8 mouse cellular contexts compared by ENCODE assay signal in genomic region chr10:40882831-40883643, GRCm38 (mm10). TPM values are rescaled to one million over a fixed set of nuclear protein-coding genes. Genes with fewer than 3 reads are reported as not detected.
DNase-seq lines count a peak whose midpoint lies in the region; ATAC-seq and TF ChIP-seq lines count a peak whose summit lies in the region.

Cdc40 (minus strand) TSS chr10:40883311.
Wasf1 (plus strand) TSS chr10:40883475.

- TF ChIP-seq POLR2A in testis, adult 2 months (IDR thresholded peaks at IDR 0.05; ENCODE audit: control insufficient read depth, low read depth, low read length): peak; percentile 86

- no peaks in the 10 kb centered on the region for H3K27me3 ChIP-seq in E14TG2a.4 (ENCODE audit: insufficient read depth, low read length)
- no peaks in the 10 kb centered on the region for H3K27me3 ChIP-seq in forebrain, embryonic 12.5 days
- H3K27me3 ChIP-seq in heart, postnatal 0 days (ENCODE audit: control insufficient read depth, insufficient read depth, low read length): no peaks in the 10 kb centered on the region
- H3K27me3 ChIP-seq in liver, embryonic 16.5 days (ENCODE audit: control insufficient read depth, insufficient read depth, low read depth, low read length): peaks cover 20% of the 10 kb centered on the region
- H3K27me3 ChIP-seq in neural tube, embryonic 13.5 days: no peaks in the 10 kb centered on the region
- no peaks in the 10 kb centered on the region for H3K27me3 ChIP-seq in testis, adult 2 months (ENCODE audit: control insufficient read depth, insufficient read depth, low read length)

- H3K4me3 ChIP-seq in E14TG2a.4 (replicated peaks; ENCODE audit: low read length): peak within 1 kb of the TSS; percentile 96
- H3K4me3 ChIP-seq in forebrain, embryonic 12.5 days (replicated peaks): peak within 1 kb of the TSS; percentile 95
- peak within 1 kb of the TSS; percentile 76 for H3K4me3 ChIP-seq in heart, postnatal 0 days (ENCODE audit: low read depth, low read length)
- peak within 1 kb of the TSS; percentile 70 for H3K4me3 ChIP-seq in liver, embryonic 16.5 days (ENCODE audit: low read depth, low read length)
- peak within 1 kb of the TSS; percentile 95 for H3K4me3 ChIP-seq in neural tube, embryonic 13.5 days
- H3K4me3 ChIP-seq in testis, adult 2 months (ENCODE audit: control insufficient read depth, low read depth, low read length): peak within 1 kb of the TSS; percentile 100

- peaks cover 11% of the 10 kb centered on the region; the same call in 1 of the 2 replicates for H3K36me3 ChIP-seq in E14TG2a.4 (ENCODE audit: insufficient read depth, low read length)
- H3K36me3 ChIP-seq in forebrain, embryonic 12.5 days (replicated peaks): no peaks in the 10 kb centered on the region
- H3K36me3 ChIP-seq in heart, postnatal 0 days (replicated peaks; ENCODE audit: control insufficient read depth, insufficient read depth, low read length): no peaks in the 10 kb centered on the region
- H3K36me3 ChIP-seq in liver, embryonic 16.5 days (ENCODE audit: control insufficient read depth, insufficient read depth): no peaks in the 10 kb centered on the region
- H3K36me3 ChIP-seq in neural tube, embryonic 13.5 days: peaks cover 6% of the 10 kb centered on the region
- no peaks in the 10 kb centered on the region for H3K36me3 ChIP-seq in testis, adult 2 months (ENCODE audit: control insufficient read depth, insufficient read depth, low read length)

- peak; percentile 99 for TF ChIP-seq EP300 in heart, postnatal 0 days (IDR thresholded peaks at IDR 0.05; ENCODE audit: low read depth)

- under 1% methylated on average over 44 of the region's 44 CpGs for WGBS in forebrain, embryonic 12.5 days
- under 1% methylated on average over 44 of the region's 44 CpGs for WGBS in heart, postnatal 0 days
- under 1% methylated on average over 44 of the region's 44 CpGs for WGBS in liver, embryonic 16.5 days (ENCODE audit: insufficient replicate concordance)
- WGBS in neural tube, embryonic 13.5 days: under 1% methylated on average over 44 of the region's 44 CpGs

- peak; percentile 88 for DNase-seq in c-Kit-positive CD71-positive TER-119-positive erythroid progenitor cells, embryonic 14.5 days (ENCODE audit: low spot score)
- DNase-seq in heart, postnatal 0 days (ENCODE audit: low spot score): peak; percentile 99
- peak; percentile 97 to 98 for DNase-seq in kidney, postnatal 4 days

- peak; percentile 96 for ATAC-seq in forebrain, embryonic 12.5 days (ENCODE audit: low FRiP score)
- ATAC-seq in heart, postnatal 0 days (ENCODE audit: insufficient read depth, low read depth): peak; percentile 98
- peak; percentile 96 for ATAC-seq in liver, embryonic 16.5 days (ENCODE audit: low read depth)
- peak; percentile 97 for ATAC-seq in neural tube, embryonic 13.5 days (ENCODE audit: low read depth)

- peak within 1 kb of the TSS; percentile 58 for H3K4me2 ChIP-seq in forebrain, embryonic 12.5 days
- peak within 1 kb of the TSS; percentile 99 for H3K4me2 ChIP-seq in heart, postnatal 0 days (ENCODE audit: low read depth, low read length)
- H3K4me2 ChIP-seq in liver, embryonic 16.5 days (ENCODE audit: low read depth, low read length): peak within 1 kb of the TSS; percentile 98
- peak within 1 kb of the TSS; percentile 68 for H3K4me2 ChIP-seq in neural tube, embryonic 13.5 days

- H3K4me1 ChIP-seq in E14TG2a.4 (replicated peaks; ENCODE audit: low read depth, low read length): peaks cover 27% of the 10 kb centered on the region
- H3K4me1 ChIP-seq in forebrain, embryonic 12.5 days: peaks cover 17% of the 10 kb centered on the region
- H3K4me1 ChIP-seq in heart, postnatal 0 days (ENCODE audit: control insufficient read depth, insufficient read depth): peaks cover 18% of the 10 kb centered on the region
- H3K4me1 ChIP-seq in liver, embryonic 16.5 days (ENCODE audit: control insufficient read depth, low read depth, low read length): peaks cover 21% of the 10 kb centered on the region
- peaks cover 43% of the 10 kb centered on the region for H3K4me1 ChIP-seq in neural tube, embryonic 13.5 days (replicated peaks)
- no peaks in the 10 kb centered on the region for H3K4me1 ChIP-seq in testis, adult 2 months (ENCODE audit: control insufficient read depth, insufficient read depth, low read length)

- peak within 1 kb of the TSS; percentile 95 for H3K9ac ChIP-seq in forebrain, embryonic 12.5 days
- peak within 1 kb of the TSS; percentile 79 for H3K9ac ChIP-seq in heart, postnatal 0 days (replicated peaks; ENCODE audit: low read depth, low read length)
- H3K9ac ChIP-seq in liver, embryonic 16.5 days (ENCODE audit: low read depth, low read length): peak within 1 kb of the TSS; percentile 70
- H3K9ac ChIP-seq in neural tube, embryonic 13.5 days: peak within 1 kb of the TSS; percentile 98

- peak within 1 kb of the TSS; percentile 98 for H3K27ac ChIP-seq in forebrain, embryonic 12.5 days
- peak within 1 kb of the TSS; percentile 86 for H3K27ac ChIP-seq in heart, postnatal 0 days (ENCODE audit: low read depth)
- H3K27ac ChIP-seq in liver, embryonic 16.5 days (ENCODE audit: low read length): peak within 1 kb of the TSS; percentile 37
- peak within 1 kb of the TSS; percentile 99 for H3K27ac ChIP-seq in neural tube, embryonic 13.5 days (replicated peaks)
- H3K27ac ChIP-seq in testis, adult 2 months (ENCODE audit: control insufficient read depth, insufficient read depth, low read depth, low read length): peak within 1 kb of the TSS; percentile 95

- no peak for TF ChIP-seq CTCF in E14TG2a.4 (conservative IDR thresholded peaks at IDR 0.05; ENCODE audit: low read length)
- no peak for TF ChIP-seq CTCF in heart, postnatal 0 days (IDR thresholded peaks at IDR 0.05; ENCODE audit: low read depth)
- no peak for TF ChIP-seq CTCF in testis, adult 2 months (IDR thresholded peaks at IDR 0.05; ENCODE audit: control insufficient read depth, insufficient read depth, insufficient replicate concordance, low read depth, low read length)

- no peaks in the 10 kb centered on the region for H3K9me3 ChIP-seq in E14TG2a.4 (ENCODE audit: low read length)
- no peaks in the 10 kb centered on the region for H3K9me3 ChIP-seq in forebrain, embryonic 12.5 days
- no peaks in the 10 kb centered on the region for H3K9me3 ChIP-seq in heart, postnatal 0 days (replicated peaks; ENCODE audit: control insufficient read depth, low read length)
- no peaks in the 10 kb centered on the region for H3K9me3 ChIP-seq in liver, embryonic 16.5 days (replicated peaks; ENCODE audit: control insufficient read depth, low read length)
- H3K9me3 ChIP-seq in neural tube, embryonic 13.5 days: no peaks in the 10 kb centered on the region

RNA-seq across cellular contexts. Expression of gene Cdc40, which starts in this region (rescaled TPM):
- 38.1 and 40.6 TPM in 2 replicates for polyA plus RNA-seq in forebrain, embryonic 12.5 days (2016; fragmentation: Nextera tagmentation; extraction: Ambion mirVana)
- total RNA-seq in heart, postnatal 0 days (2014; rRNA removed; ENCODE audit: low replicate concordance): 17.6 and 19.0 TPM in 2 replicates
- polyA plus RNA-seq in heart, postnatal 0 days (2015; fragmentation: Nextera tagmentation; extraction: Ambion mirVana): 17.1 and 18.0 TPM in 2 replicates
- 13.3 and 14.2 TPM in 2 replicates for polyA plus RNA-seq in liver, embryonic 16.5 days (2015; fragmentation: Nextera tagmentation; extraction: Ambion mirVana)
- polyA plus RNA-seq in neural tube, embryonic 13.5 days (2015; fragmentation: Nextera tagmentation; extraction: Ambion mirVana): 27.0 and 27.5 TPM in 2 replicates
- polyA plus RNA-seq in testis, adult 2 months (2012; rRNA removed): 6.0 and 6.1 TPM in 2 replicates

RNA-seq across cellular contexts. Expression of gene Wasf1, which starts in this region (rescaled TPM):
- polyA plus RNA-seq in forebrain, embryonic 12.5 days (2016; fragmentation: Nextera tagmentation; extraction: Ambion mirVana): 62.5 and 72.4 TPM in 2 replicates
- total RNA-seq in heart, postnatal 0 days (2014; rRNA removed; ENCODE audit: low replicate concordance): 0.66 and 1.8 TPM in 2 replicates
- polyA plus RNA-seq in heart, postnatal 0 days (2015; fragmentation: Nextera tagmentation; extraction: Ambion mirVana): 4.6 and 4.9 TPM in 2 replicates
- 0.50 and 1.3 TPM in 2 replicates for polyA plus RNA-seq in liver, embryonic 16.5 days (2015; fragmentation: Nextera tagmentation; extraction: Ambion mirVana)
- 106 and 116 TPM in 2 replicates for polyA plus RNA-seq in neural tube, embryonic 13.5 days (2015; fragmentation: Nextera tagmentation; extraction: Ambion mirVana)
- 7.5 and 11.4 TPM in 2 replicates for polyA plus RNA-seq in testis, adult 2 months (2012; rRNA removed)

Comparison
In these comparisons a context has a peak if more than half of its experiments do, and no peak if none do; other contexts are left out.
1. Peak in every context shown above with its lines: DNase-seq, ATAC-seq, H3K4me3 ChIP-seq and H3K27ac ChIP-seq.
2. H3K27ac ChIP-seq: peak in every context shown above with its lines; median percentile 99 in neural tube, embryonic 13.5 days; 98 in forebrain, embryonic 12.5 days; 95 in testis, adult 2 months; 86 in heart, postnatal 0 days; 37 in liver, embryonic 16.5 days.